Mouse (Mus musculus) lung, postnatal 0 days (tissue): ENCODE measurements around the gene 2310046K23Rik. TPM values are rescaled to one million over a fixed set of nuclear protein-coding genes. Genes with fewer than 3 reads are reported as not detected.

Experiments
- ATAC-seq: fragments of 200-750 bp; cut with Nextera tagmentation; 2 replicates; pipeline ENCODE4 v1.8.0; 2017; ENCODE audit warnings: moderate library complexity
- DNase-seq: peaks from one replicate; pipeline ENCODE4 v3.0.0-alpha.2; 2016; ENCODE audit warnings: low spot score
- H3K27ac ChIP-seq: fragments of 300-500 bp; sonication (generic); 2 replicates; pipeline ENCODE4 v1.5.1; 2014; ENCODE audit warnings: antibody characterized with exemption, mild to moderate bottlenecking, low read length, mixed read lengths
- H3K27me3 ChIP-seq: fragments of 300-500 bp; sonication (generic); replicated peaks from 2 replicates; pipeline ENCODE4 v1.6.1; 2014; ENCODE audit warnings: low read length, mixed read lengths; ENCODE audit not compliant: insufficient read depth
- H3K36me3 ChIP-seq: fragments of 300-500 bp; sonication (generic); 2 replicates; pipeline ENCODE4 v1.6.1; 2014; ENCODE audit warnings: low read length, mixed read lengths; ENCODE audit not compliant: insufficient read depth
- H3K4me1 ChIP-seq: fragments of 300-500 bp; sonication (generic); 2 replicates; pipeline ENCODE4 v1.6.1; 2014; ENCODE audit warnings: antibody characterized with exemption, low read depth, low read length, mixed read lengths; ENCODE audit not compliant: insufficient read depth
- H3K4me2 ChIP-seq: fragments of 300-500 bp; sonication (generic); replicated peaks from 2 replicates; pipeline ENCODE4 v1.6.1; 2014; ENCODE audit warnings: low read depth, mild to moderate bottlenecking, low read length, moderate library complexity, mixed read lengths
- H3K4me3 ChIP-seq: fragments of 300-500 bp; sonication (generic); 2 replicates; pipeline ENCODE4 v1.5.1; 2014; ENCODE audit warnings: low read depth, low read length
- H3K9ac ChIP-seq: fragments of 300-500 bp; sonication (generic); replicated peaks from 2 replicates; pipeline ENCODE4 v1.6.1; 2014; ENCODE audit warnings: low read depth, mild to moderate bottlenecking
- H3K9me3 ChIP-seq: fragments of 300-500 bp; sonication (generic); 2 replicates; pipeline ENCODE4 v1.6.1; 2016; ENCODE audit warnings: low read length, mixed read lengths
- CTCF ChIP-seq: IDR thresholded peaks from 2 replicates; pipeline ENCODE4 v1.5.1; 2016; ENCODE audit warnings: antibody characterized with exemption, mild to moderate bottlenecking
- EP300 ChIP-seq: IDR thresholded peaks from 2 replicates; pipeline ENCODE4 v1.6.1; 2016; ENCODE audit warnings: antibody characterized with exemption, mild to moderate bottlenecking, control low read depth
- WGBS: fragments of 180-500 bp; shearing (Covaris S2); extraction: QIAGEN DNeasy Blood & Tissue Kit; methylation state at CpG from one replicate; pipeline ENCODE4 v1.1.7; 2014; 5-methylcytosine and 5-hydroxymethylcytosine counted together
- polyA plus RNA-seq: library from polyadenylated mRNA; unstranded; fragments of >200 nt; fragmentation: Nextera tagmentation; extraction: Ambion mirVana; gene quantifications from 2 replicates; pipeline ENCODE4 v1.2.1, GENCODE M21; 2015

The 2310046K23Rik gene
- not detected in 2 replicates for polyA plus RNA-seq

GRCm38 (mm10) chr3:92534411-92534810 lies at the start of gene 2310046K23Rik:
Gene 2310046K23Rik, minus strand, starts transcription at chr3:92534511.
- DNase-seq (no peak), ATAC-seq (no peak)
- no peaks in the 10 kb centered on the region for H3K9me3 ChIP-seq
- no peak within 1 kb of the TSS for H3K27ac ChIP-seq
- TF ChIP-seq EP300: no peak
- TF ChIP-seq CTCF: no peak
- no peaks in the 10 kb centered on the region for H3K36me3 ChIP-seq
- no peak within 1 kb of the TSS for H3K4me2 ChIP-seq
- 86% methylated on average over 3 of the region's 3 CpGs for WGBS
- H3K4me3 ChIP-seq: no peak within 1 kb of the TSS
- H3K9ac ChIP-seq: no peak within 1 kb of the TSS
- H3K4me1 ChIP-seq: no peaks in the 10 kb centered on the region
- no peaks in the 10 kb centered on the region for H3K27me3 ChIP-seq

GRCm38 (mm10) chr3:92583164-92583826 lies 49.0 kb upstream of the 2310046K23Rik start:
- DNase-seq (no peak), ATAC-seq (no peak)
- Histone ChIP-seq H3K4me1 (no peaks in the 10 kb centered on the region), H3K9ac (no peak overlapping the region), H3K27ac (no peak overlapping the region), H3K4me3 (no peak overlapping the region), H3K4me2 (no peak overlapping the region), H3K36me3 (no peaks in the 10 kb centered on the region), H3K9me3 (no peaks in the 10 kb centered on the region), H3K27me3 (no peaks in the 10 kb centered on the region)
- no peak for TF ChIP-seq CTCF
- TF ChIP-seq EP300: no peak
- 43% methylated on average over 3 of the region's 3 CpGs for WGBS

GRCm38 (mm10) chr3:92579508-92579907 lies 45.2 kb upstream of the 2310046K23Rik start:
- 56% methylated on average over 1 of the region's 1 CpGs for WGBS
- no peak overlapping the region for H3K4me2 ChIP-seq
- no peaks in the 10 kb centered on the region for H3K9me3 ChIP-seq
- no peak overlapping the region for H3K9ac ChIP-seq
- no peak overlapping the region for H3K27ac ChIP-seq
- H3K4me1 ChIP-seq: no peaks in the 10 kb centered on the region
- no peaks in the 10 kb centered on the region for H3K36me3 ChIP-seq
- H3K27me3 ChIP-seq: no peaks in the 10 kb centered on the region
- ATAC-seq (no peak), DNase-seq (no peak)
- H3K4me3 ChIP-seq: no peak overlapping the region
- TF ChIP-seq CTCF (no peak), EP300 (no peak)

- H3K27me3 ChIP-seq: no peaks in the 10 kb centered on the region
- no peaks in the 10 kb centered on the region for H3K4me1 ChIP-seq
- ATAC-seq: no peak
- TF ChIP-seq EP300: no peak
- no peak for TF ChIP-seq CTCF
- 58% methylated on average over 4 of the region's 4 CpGs for WGBS
- DNase-seq: no peak
- no peaks in the 10 kb centered on the region for H3K36me3 ChIP-seq
- no peak overlapping the region for H3K4me3 ChIP-seq
- no peak overlapping the region for H3K9ac ChIP-seq
- no peaks in the 10 kb centered on the region for H3K9me3 ChIP-seq
- H3K27ac ChIP-seq: no peak overlapping the region
- no peak overlapping the region for H3K4me2 ChIP-seq
Measured at GRCm38 (mm10) chr3:92578652-92579413, 44.5 kb upstream of the 2310046K23Rik start.

- H3K4me3 ChIP-seq: no peak within 1 kb of the TSS
- no peaks in the 10 kb centered on the region for H3K27me3 ChIP-seq
- no peaks in the 10 kb centered on the region for H3K4me1 ChIP-seq
- TF ChIP-seq CTCF (no peak), EP300 (no peak)
- no peaks in the 10 kb centered on the region for H3K9me3 ChIP-seq
- no peaks in the 10 kb centered on the region for H3K36me3 ChIP-seq
- DNase-seq (peak; percentile 35), ATAC-seq (peak; percentile 68)
- 45% methylated on average over 1 of the region's 1 CpGs for WGBS
- no peak within 1 kb of the TSS for H3K9ac ChIP-seq
- H3K27ac ChIP-seq: peak within 1 kb of the TSS; percentile 44; the same call in 1 of the 2 replicates
- H3K4me2 ChIP-seq: no peak within 1 kb of the TSS
Measured at GRCm38 (mm10) chr3:92573449-92574041, 39.2 kb upstream of the 2310046K23Rik start, which contains the start of gene Ivl. Gene Ivl, minus strand, starts transcription at chr3:92573735.

- 40% methylated on average over 2 of the region's 2 CpGs for WGBS
- no peaks in the 10 kb centered on the region for H3K9me3 ChIP-seq
- H3K27ac ChIP-seq: peak overlapping the region; percentile 44; the same call in 1 of the 2 replicates
- DNase-seq (no peak), ATAC-seq (no peak)
- H3K27me3 ChIP-seq: no peaks in the 10 kb centered on the region
- no peak overlapping the region for H3K9ac ChIP-seq
- no peak for TF ChIP-seq EP300
- no peak for TF ChIP-seq CTCF
- no peaks in the 10 kb centered on the region for H3K4me1 ChIP-seq
- H3K36me3 ChIP-seq: no peaks in the 10 kb centered on the region
- no peak overlapping the region for H3K4me3 ChIP-seq
- no peak overlapping the region for H3K4me2 ChIP-seq
Measured at GRCm38 (mm10) chr3:92572514-92573155, 38.3 kb upstream of the 2310046K23Rik start.
